Mouse (Mus musculus): ENCODE measurements around the gene Mmp9.

DNA sequence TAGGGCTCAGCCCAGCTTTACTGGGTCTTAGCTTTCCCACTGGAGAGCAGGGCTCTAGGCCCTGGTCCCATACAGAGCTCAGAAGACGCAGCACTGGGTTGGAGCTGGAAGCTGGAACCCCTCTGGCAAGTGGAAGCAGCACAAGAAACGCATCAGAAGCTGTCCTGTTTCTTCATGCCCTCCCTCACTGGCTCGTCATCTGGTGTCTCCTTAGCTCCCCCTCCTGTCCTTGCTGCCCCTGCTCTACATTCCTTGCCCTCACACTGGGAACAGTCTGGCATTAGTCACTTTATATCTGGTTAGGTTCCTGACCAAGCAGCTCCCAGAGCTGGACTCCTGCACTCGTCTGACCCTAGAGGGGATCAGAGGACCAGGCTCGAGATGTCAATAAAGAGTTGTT lies 46.5 kb upstream of the Mmp9 start:
- 0 out of 2 replicates have a peak, but pooled peaks have one; percentile 18 for TF ChIP-seq CTCF (IDR thresholded peaks at IDR 0.05; ENCODE audit: borderline replicate concordance, insufficient read depth, low read depth, low read length)
- no peak for TF ChIP-seq POLR2A (IDR thresholded peaks at IDR 0.05; ENCODE audit: borderline replicate concordance, insufficient read depth, low read length)

Data from cerebellum, adult 2 months (tissue).